Mouse (Mus musculus) left cerebral cortex, postnatal 36 days (tissue): Measurements from ENCODE around the gene Dnal4. TPM values are rescaled to one million over a fixed set of nuclear protein-coding genes. Genes with fewer than 3 reads are reported as not detected.

Experiments
- DNase-seq, 2 experiments: peaks; one replicate each; pipeline ENCODE4 v3.0.0; 2021 to 2022; ENCODE audit warnings: low spot score in 2 of 2, mixed read lengths in 1 of 2
- intact Hi-C: fragments of 180-260 bp; cut with DNase I; formaldehyde crosslinking; loops from one replicate; pipeline ENCODE4 v1.15.1; 2025
- total RNA-seq, 2 experiments: library from RNA; stranded (reverse); gene quantifications; 2 replicates each; pipeline ENCODE4 v1.2.3; 2021

The Dnal4 gene
- total RNA-seq, 2 experiments from 2014 or later = 50.7 to 51.3 TPM

DNA sequence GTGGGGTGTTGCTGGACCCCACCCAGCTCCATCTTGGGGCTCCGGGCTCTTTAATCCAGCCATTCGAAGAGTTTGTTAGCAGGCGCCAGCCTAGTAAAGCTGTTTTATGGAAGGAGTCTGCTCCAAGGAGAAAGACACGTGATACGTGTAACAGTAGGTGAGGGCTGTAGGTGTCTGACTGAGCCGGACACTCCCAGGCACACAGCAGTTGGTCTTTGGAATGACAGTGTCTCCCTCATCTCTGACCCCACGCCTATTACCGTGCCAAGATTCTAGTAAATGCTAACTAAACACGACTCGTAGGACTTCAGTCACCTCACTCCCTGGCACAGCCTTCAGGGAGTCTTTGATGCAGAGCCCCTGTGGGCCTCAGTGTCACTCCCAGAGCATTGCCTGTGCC, 32.3 kb downstream of the Dnal4 start:
- DNase-seq = no peak
- intact Hi-C loops = no loop called here

DNA sequence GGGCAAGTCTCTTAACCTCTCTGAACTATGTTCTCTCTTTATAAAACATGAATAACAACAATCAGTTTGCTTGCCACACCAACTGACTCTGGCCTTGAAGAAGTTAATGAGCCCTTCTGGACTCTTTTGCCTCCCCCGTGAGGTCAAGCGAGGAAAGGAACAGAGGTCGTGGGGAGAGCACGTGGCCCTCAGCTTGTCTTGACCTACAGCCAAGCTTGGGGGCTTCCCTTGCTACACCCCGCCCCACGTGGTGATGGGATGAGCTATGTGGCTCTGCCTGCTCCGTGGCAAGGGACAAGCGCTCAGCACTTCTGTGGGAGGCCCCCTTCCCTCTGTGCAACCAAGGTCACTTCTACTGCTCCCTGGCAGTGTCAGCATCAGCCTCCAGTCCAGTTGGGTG, 32.9 kb downstream of the Dnal4 start:
- intact Hi-C loops = no loop called here
- DNase-seq = no peak

GRCm38 (mm10) chr15:79744001-79744400, 33.6 kb downstream of the Dnal4 start:
- no peak for DNase-seq
- intact Hi-C loops = no loop called here

- intact Hi-C loops = no loop called here
- no peak for DNase-seq
These were observed 35.0 kb downstream of the Dnal4 start for GRCm38 (mm10) chr15:79742706-79743023.

DNA sequence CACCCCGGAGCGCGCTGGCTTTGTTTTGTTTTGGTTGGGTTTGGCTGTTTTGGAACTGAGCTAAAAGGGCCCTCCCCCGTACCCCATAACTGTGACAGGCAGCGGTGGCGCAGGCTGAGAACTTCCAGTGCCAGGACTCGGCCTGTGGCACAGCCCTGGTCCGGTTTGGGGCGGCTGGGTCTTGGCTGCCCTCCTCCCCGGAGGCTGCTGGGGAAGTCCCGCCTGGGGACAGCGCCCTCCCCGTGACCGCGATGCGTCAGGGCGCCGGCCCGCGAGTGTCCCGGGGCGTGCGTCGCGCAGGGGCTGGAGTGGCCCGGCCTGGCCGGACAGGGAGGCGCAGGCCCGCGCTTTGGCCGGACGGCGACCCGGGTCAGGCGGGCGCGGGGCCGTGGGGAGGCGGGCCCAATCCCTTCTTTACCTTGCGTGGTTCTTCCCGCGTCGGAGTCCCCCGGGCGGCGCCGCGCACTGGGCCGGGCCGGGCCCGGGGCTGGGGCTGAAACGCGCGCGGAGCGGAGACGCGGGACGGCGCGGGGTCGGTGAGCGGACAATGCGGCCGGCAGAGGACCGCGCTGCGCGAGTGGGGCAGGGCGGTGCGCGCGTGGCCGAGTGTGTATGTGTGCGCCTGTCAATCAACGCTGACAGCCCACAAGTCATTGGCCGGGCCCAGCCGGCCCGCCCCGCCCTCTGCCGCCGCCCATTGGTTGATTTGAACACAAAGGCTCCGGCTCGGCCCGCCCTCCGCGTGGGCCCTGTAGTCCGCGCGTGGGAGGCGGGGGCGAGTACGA, 35.5 kb downstream of the Dnal4 start, which contains the start of gene Sun2:
TSS of gene Sun2 (minus strand) at position 616 of the 785 bp plus-strand sequence.
- DNase-seq = peak; percentile 90 to 93
- intact Hi-C loops = no loop called here

- no peak for DNase-seq
- intact Hi-C loops = no loop called here
These were observed 36.3 kb downstream of the Dnal4 start for GRCm38 (mm10) chr15:79741173-79741858.

- DNase-seq = no peak
- intact Hi-C loops = no loop called here
These were observed 36.9 kb downstream of the Dnal4 start for GRCm38 (mm10) chr15:79740739-79741138.

GRCm38 (mm10) chr15:79734311-79734710, 43.3 kb downstream of the Dnal4 start:
- DNase-seq = no peak
- intact Hi-C loops = no loop called here

- DNase-seq = no peak
- intact Hi-C loops = no loop called here
These were observed 44.0 kb downstream of the Dnal4 start for GRCm38 (mm10) chr15:79733640-79734039.

GRCm38 (mm10) chr15:79733192-79733591, 44.5 kb downstream of the Dnal4 start:
- intact Hi-C loops = no loop called here
- no peak for DNase-seq

GRCm38 (mm10) chr15:79731554-79731953, 46.1 kb downstream of the Dnal4 start:
- intact Hi-C loops = no loop called here
- DNase-seq = no peak

DNA sequence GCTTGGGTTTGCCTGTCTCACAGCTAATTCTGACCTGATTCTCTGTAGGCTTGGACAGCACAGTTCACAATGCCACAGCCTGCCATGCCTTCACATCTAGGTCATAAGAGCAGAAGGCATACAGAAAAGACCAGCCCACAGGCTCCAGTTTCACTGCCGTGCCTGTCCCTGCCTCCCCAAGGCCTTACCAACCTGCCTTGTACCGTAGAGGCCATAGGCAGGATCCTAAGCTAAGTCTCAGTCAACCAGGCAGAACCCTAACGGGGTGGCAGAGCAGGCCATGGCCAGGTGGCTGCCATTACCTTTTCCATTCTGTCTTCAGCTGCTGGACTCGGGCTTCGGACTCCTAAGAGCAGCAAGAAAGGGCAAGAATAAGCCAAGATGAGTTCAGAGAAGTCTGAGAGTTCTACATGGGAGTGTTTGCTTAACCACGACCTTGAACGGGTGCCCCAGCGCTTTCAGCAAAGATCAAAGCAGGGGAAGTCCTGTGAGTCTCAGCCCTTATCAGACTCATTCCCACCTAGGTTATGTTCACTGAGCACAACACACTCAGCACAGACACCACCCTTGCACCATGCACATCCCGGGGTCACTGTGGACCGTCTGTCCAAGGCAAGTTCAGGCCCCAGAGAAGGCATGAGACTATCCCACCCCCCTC, 48.8 kb downstream of the Dnal4 start:
- intact Hi-C loops = no loop called here
- DNase-seq = no peak

DNA sequence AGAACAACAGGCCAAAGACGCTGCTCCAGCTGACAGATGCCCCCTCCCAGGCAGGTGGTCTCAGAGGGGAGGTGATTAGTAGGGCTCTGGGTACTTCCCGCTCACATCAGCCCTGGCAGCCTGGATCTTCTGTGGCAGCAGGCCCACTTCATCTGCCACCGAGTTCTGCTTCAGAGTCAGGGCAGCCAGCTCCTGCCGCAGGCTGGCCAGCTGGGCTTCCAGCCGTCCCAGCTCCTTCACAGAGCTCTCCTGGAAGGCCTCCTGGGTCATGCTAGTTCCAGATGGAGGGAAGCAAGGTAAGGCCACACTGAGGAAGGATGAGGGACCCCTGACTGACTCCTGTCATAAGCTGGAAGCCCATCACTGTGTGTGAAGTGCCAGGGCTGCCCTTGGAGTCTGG, 49.3 kb downstream of the Dnal4 start:
- DNase-seq = no peak
- intact Hi-C loops = no loop called here

DNA sequence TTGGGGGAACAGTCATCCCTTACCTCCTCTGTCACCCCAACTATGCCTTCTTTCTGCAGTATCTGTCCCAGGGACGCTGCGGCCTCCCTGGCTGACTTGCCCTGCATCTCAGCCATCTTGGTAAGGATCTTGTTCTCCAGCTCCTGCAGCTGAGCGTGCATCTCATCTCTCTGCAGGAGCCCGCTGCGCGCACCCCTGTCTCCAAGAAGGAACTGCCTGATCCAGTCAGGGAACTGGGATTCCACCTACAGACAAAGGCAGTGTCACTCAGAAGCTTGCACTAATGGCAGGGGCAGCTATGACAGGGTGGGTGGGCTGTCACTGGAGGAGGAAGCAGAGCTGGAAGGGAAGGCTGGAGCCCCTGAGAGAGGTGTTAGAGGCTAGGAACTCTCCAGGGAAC, 49.8 kb downstream of the Dnal4 start:
- DNase-seq = no peak
- intact Hi-C loops = no loop called here

DNA sequence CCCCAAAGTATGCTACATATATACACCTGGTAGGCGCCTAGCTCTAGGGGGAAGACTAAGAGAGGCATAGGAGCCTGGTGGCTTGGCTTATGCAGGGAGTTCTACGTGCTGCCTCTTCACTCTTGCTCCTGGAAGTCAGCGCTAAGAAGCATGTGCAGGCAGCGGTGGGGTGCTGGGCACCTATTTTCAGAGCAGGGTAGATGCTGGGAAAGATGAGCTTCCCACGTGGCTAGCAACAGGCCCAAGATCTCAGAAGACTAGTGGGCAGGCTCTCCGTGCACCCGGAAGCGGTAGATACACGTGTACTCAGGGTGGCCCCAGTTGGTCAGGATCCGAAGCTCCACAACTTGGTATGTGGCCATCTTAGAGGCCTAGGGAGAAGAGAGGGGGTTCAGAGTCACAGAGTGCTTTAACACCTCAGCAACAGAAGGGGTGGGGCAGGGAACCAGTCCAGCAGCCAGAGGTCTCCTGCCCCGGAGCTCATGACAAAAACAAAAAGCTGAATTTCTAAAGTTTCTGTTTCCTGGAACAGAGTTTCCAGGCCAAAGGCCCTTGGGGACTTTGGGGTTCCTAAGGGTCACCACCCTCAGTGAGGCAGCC, 52.4 kb downstream of the Dnal4 start:
- intact Hi-C loops = no loop called here
- DNase-seq = peak; percentile 60 to 73

DNA sequence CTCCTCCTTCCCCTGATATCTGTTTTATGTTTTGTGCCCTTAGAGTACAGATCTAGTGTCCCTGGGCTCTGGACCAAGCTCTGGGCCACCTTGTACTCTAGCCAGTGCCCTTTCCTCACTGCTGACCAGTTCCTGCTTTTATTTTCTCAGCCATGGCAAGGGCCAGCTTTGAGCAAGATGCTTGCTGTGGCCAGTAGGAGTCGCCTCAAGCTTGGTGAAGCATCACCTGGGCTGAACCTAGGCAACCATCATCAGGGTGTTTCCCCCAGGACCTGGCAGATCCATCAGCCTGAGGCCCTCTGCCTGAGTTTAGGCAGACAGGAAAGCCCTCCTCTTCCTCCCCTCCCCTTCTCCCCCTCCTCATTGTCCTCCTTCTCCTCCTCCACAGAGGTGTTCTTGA, 54.2 kb downstream of the Dnal4 start:
- intact Hi-C loops = no loop called here
- DNase-seq = peak in 1 of 2 experiments; percentile 27

- intact Hi-C loops = no loop called here
- DNase-seq = no peak
These were observed 56.9 kb downstream of the Dnal4 start for GRCm38 (mm10) chr15:79720796-79721195.

DNA sequence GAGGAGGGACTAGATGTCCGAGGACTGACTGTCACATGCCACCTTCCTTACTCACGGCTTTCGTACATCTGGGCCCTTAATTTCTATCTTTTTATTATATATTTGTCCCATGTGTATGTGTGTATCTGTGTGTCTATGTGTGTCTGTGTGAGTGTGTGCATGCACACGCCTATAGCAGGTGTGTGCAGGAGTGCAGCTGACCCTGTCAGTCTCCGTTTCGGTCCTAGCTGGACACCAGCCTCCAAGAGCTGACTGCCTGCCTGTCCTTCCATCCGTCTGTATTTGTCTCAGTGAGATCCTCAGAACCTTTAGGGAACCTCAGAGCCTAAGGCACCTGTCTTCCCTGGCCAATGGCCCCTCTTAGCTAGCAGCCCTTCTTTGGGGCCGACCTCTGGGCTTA, 57.4 kb downstream of the Dnal4 start:
- no peak for DNase-seq
- intact Hi-C loops = no loop called here

GRCm38 (mm10) chr15:79716710-79717109, 60.9 kb downstream of the Dnal4 start:
- no peak for DNase-seq
- intact Hi-C loops = no loop called here

DNA sequence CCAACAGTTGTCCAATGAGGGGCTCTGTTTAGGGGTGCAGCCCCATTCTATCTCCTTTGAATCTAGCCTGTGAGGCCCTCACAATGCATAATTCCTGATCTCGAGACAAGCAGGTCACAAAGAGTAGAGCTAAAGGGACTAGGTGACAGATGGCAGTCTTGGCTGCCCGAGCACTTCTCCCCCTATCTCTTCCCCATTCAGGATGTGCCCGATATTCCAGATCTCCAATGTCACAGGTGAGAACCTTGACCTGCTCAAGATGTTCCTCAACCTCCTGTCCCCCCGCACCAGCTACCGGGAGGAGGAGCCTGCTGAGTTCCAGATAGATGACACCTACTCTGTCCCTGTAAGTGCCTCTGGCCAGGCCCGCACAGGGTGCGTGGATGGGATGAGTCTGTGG, 62.0 kb downstream of the Dnal4 start:
- intact Hi-C loops = no loop called here
- DNase-seq = no peak
